Mouse (Mus musculus) megakaryocyte-erythroid progenitor cell, adult 5-6 weeks (primary cell): ENCODE data around the gene Exosc5. TPM values are rescaled to one million over a fixed set of nuclear protein-coding genes. Genes with fewer than 3 reads are reported as not detected.

Experiments used
- ATAC-seq: replicated peaks from 2 replicates; pipeline ENCODE4 v1.8.0; 2016; ENCODE audit warnings: mild to moderate bottlenecking, inconsistent platforms; ENCODE audit not compliant: severe bottlenecking, poor library complexity, low FRiP score, low TSS enrichment
- total RNA-seq, 2 experiments: library from RNA; stranded (forward) in 1 of 2; stranded (reverse) in 1 of 2; fragments of 200-1000, 215-1000 nt in 1 of 2; fragments of >200 nt in 1 of 2; fragmentation: Nextera tagmentation in 1 of 2; gene quantifications; 2 replicates each; pipeline ENCODE4 v1.2.3; 2014 to 2017

Exosc5 gene
- total RNA-seq, 2 experiments from 2014 or later, result 43.9 to 123 TPM

GRCm38 (mm10) chr7:25674719-25675300 lies 15.8 kb downstream of the Exosc5 start, which contains the start of gene Tmem91:
Gene Tmem91 (minus strand): TSS chr7:25675166.
- ATAC-seq, result peak; percentile 46; the same call in 1 of the 2 replicates

GRCm38 (mm10) chr7:25675405-25675804 lies 16.4 kb downstream of the Exosc5 start:
- ATAC-seq, result no peak

GRCm38 (mm10) chr7:25676085-25676781 lies 17.3 kb downstream of the Exosc5 start:
- no peak for ATAC-seq

- no peak for ATAC-seq
Measured at GRCm38 (mm10) chr7:25677013-25677412, 18.0 kb downstream of the Exosc5 start.

GRCm38 (mm10) chr7:25679971-25680370 lies 21.0 kb downstream of the Exosc5 start:
- ATAC-seq, result no peak

GRCm38 (mm10) chr7:25680514-25681258 lies 21.7 kb downstream of the Exosc5 start, which contains the start of gene B9d2:
Gene B9d2 (plus strand): TSS chr7:25680780.
- ATAC-seq, result peak; percentile 86

- no peak for ATAC-seq
Measured at GRCm38 (mm10) chr7:25681341-25682231, 22.6 kb downstream of the Exosc5 start.

GRCm38 (mm10) chr7:25683474-25684180 lies 24.7 kb downstream of the Exosc5 start:
- peak; percentile 21 for ATAC-seq

- ATAC-seq, result no peak
Measured at GRCm38 (mm10) chr7:25684659-25685058, 25.7 kb downstream of the Exosc5 start.

- no peak for ATAC-seq
Measured at GRCm38 (mm10) chr7:25685926-25686470, 27.0 kb downstream of the Exosc5 start.

- peak; percentile 23 for ATAC-seq
Measured at GRCm38 (mm10) chr7:25686680-25687531, 27.9 kb downstream of the Exosc5 start, which contains the start of gene Tgfb1. Gene Tgfb1 (plus strand): TSS chr7:25687002.

GRCm38 (mm10) chr7:25687811-25688401 lies 28.9 kb downstream of the Exosc5 start:
- ATAC-seq, result no peak

GRCm38 (mm10) chr7:25688810-25689586 lies 30.0 kb downstream of the Exosc5 start:
- ATAC-seq, result peak; percentile 71

- ATAC-seq, result peak; percentile 34
Measured at GRCm38 (mm10) chr7:25689603-25690021, 30.6 kb downstream of the Exosc5 start.

- no peak for ATAC-seq
Measured at GRCm38 (mm10) chr7:25690051-25690450, 31.1 kb downstream of the Exosc5 start.

GRCm38 (mm10) chr7:25694104-25694503 lies 35.1 kb downstream of the Exosc5 start:
- no peak for ATAC-seq
